Mouse (Mus musculus) forebrain, embryonic 16.5 days (tissue): ENCODE data around the gene Nppa. TPM values are rescaled to one million over a fixed set of nuclear protein-coding genes. Genes with fewer than 3 reads are reported as not detected.

Source experiments
- ATAC-seq: fragments of 200-750 bp; cut with Nextera tagmentation; 2 replicates; pipeline ENCODE4 v1.8.0; 2017; ENCODE audit warnings: mild to moderate bottlenecking, moderate library complexity
- H3K27ac ChIP-seq: fragments of 300-500 bp; sonication (generic); 2 replicates; pipeline ENCODE4 v1.5.1; 2014; ENCODE audit warnings: low read length, control low read depth
- H3K27me3 ChIP-seq: fragments of 300-500 bp; sonication (generic); replicated peaks from 2 replicates; pipeline ENCODE4 v1.6.1; 2014; ENCODE audit warnings: low read length; ENCODE audit not compliant: control insufficient read depth, insufficient read depth
- H3K36me3 ChIP-seq: fragments of 300-500 bp; sonication (generic); 2 replicates; pipeline ENCODE4 v1.6.1; 2014; ENCODE audit not compliant: control insufficient read depth, insufficient read depth
- H3K4me1 ChIP-seq: fragments of 300-500 bp; sonication (generic); replicated peaks from 2 replicates; pipeline ENCODE4 v1.6.1; 2014; ENCODE audit warnings: low read length; ENCODE audit not compliant: control insufficient read depth, insufficient read depth
- H3K4me2 ChIP-seq: fragments of 300-500 bp; sonication (generic); 2 replicates; pipeline ENCODE4 v1.6.1; 2014; ENCODE audit warnings: mild to moderate bottlenecking, low read length, control low read depth
- H3K4me3 ChIP-seq: fragments of 300-500 bp; sonication (generic); replicated peaks from 2 replicates; pipeline ENCODE4 v1.5.1; 2014; ENCODE audit warnings: mild to moderate bottlenecking, low read length, control low read depth
- H3K9ac ChIP-seq: fragments of 300-500 bp; sonication (generic); replicated peaks from 2 replicates; pipeline ENCODE4 v1.6.1; 2014; ENCODE audit warnings: low read depth, low read length, control low read depth
- H3K9me3 ChIP-seq: fragments of 300-500 bp; sonication (generic); 2 replicates; pipeline ENCODE4 v1.6.1; 2016; ENCODE audit warnings: low read length; ENCODE audit not compliant: control insufficient read depth
- WGBS: fragments of 180-500 bp; shearing (Covaris S2); extraction: QIAGEN DNeasy Blood & Tissue Kit; methylation state at CpG from one replicate; pipeline ENCODE4 v1.1.7; 2014; 5-methylcytosine and 5-hydroxymethylcytosine counted together
- polyA plus RNA-seq: library from polyadenylated mRNA; unstranded; fragments of >200 nt; fragmentation: Nextera tagmentation; extraction: Ambion mirVana; gene quantifications from 2 replicates; pipeline ENCODE4 v1.2.1, GENCODE M21; 2015

The Nppa gene
- polyA plus RNA-seq, 1 experiment from 2014 or later, result not detected

- ATAC-seq, result no peak
- peaks cover 7% of the 10 kb centered on the region for H3K4me1 ChIP-seq
- no peak overlapping the region for H3K27ac ChIP-seq
- H3K27me3 ChIP-seq, result no peaks in the 10 kb centered on the region
- no peak overlapping the region for H3K9ac ChIP-seq
- whole genome bisulfite sequencing, result 94% methylated on average over 7 of the region's 7 CpGs
- no peaks in the 10 kb centered on the region for H3K9me3 ChIP-seq
- no peak overlapping the region for H3K4me3 ChIP-seq
- H3K4me2 ChIP-seq, result no peak overlapping the region
- peaks cover 41% of the 10 kb centered on the region for H3K36me3 ChIP-seq
Measured at GRCm38 (mm10) chr4:148004361-148004760, 3.8 kb downstream of the Nppa start.

- Histone ChIP-seq H3K9ac (no peak overlapping the region), H3K9me3 (no peaks in the 10 kb centered on the region), H3K27ac (no peak overlapping the region), H3K36me3 (peaks cover 77% of the 10 kb centered on the region), H3K27me3 (no peaks in the 10 kb centered on the region), H3K4me3 (no peak overlapping the region), H3K4me1 (no peaks in the 10 kb centered on the region), H3K4me2 (no peak overlapping the region)
- WGBS, result 71% methylated on average over 4 of the region's 4 CpGs
- peak; percentile 34; the same call in 1 of the 2 replicates for ATAC-seq
Measured at GRCm38 (mm10) chr4:148008412-148008811, 7.9 kb downstream of the Nppa start.

GRCm38 (mm10) chr4:148009641-148010040 is 9.1 kb downstream of the Nppa start:
- Histone ChIP-seq H3K4me2 (no peak overlapping the region), H3K9ac (no peak overlapping the region), H3K27ac (no peak overlapping the region), H3K9me3 (no peaks in the 10 kb centered on the region), H3K4me3 (no peak overlapping the region), H3K36me3 (peaks cover 84% of the 10 kb centered on the region), H3K27me3 (no peaks in the 10 kb centered on the region), H3K4me1 (no peaks in the 10 kb centered on the region)
- ATAC-seq, result no peak
- 90% methylated on average over 2 of the region's 2 CpGs for WGBS

- H3K4me2 ChIP-seq, result no peak overlapping the region
- no peaks in the 10 kb centered on the region for H3K4me1 ChIP-seq
- H3K9me3 ChIP-seq, result no peaks in the 10 kb centered on the region
- H3K27me3 ChIP-seq, result no peaks in the 10 kb centered on the region
- H3K4me3 ChIP-seq, result no peak overlapping the region
- WGBS, result 81% methylated on average over 3 of the region's 3 CpGs
- no peak overlapping the region for H3K27ac ChIP-seq
- ATAC-seq, result no peak
- no peak overlapping the region for H3K9ac ChIP-seq
- peaks cover 90% of the 10 kb centered on the region for H3K36me3 ChIP-seq
Measured at GRCm38 (mm10) chr4:148011332-148011731, 10.8 kb downstream of the Nppa start.

GRCm38 (mm10) chr4:148012216-148012615 is 11.7 kb downstream of the Nppa start:
- Histone ChIP-seq H3K27me3 (no peaks in the 10 kb centered on the region), H3K4me3 (no peak overlapping the region), H3K4me1 (no peaks in the 10 kb centered on the region), H3K9ac (no peak overlapping the region), H3K4me2 (no peak overlapping the region), H3K9me3 (no peaks in the 10 kb centered on the region), H3K36me3 (peaks cover 90% of the 10 kb centered on the region), H3K27ac (no peak overlapping the region)
- 92% methylated on average over 4 of the region's 4 CpGs for WGBS
- ATAC-seq, result no peak

GRCm38 (mm10) chr4:148015418-148015817 is 14.9 kb downstream of the Nppa start:
- no peak overlapping the region for H3K9ac ChIP-seq
- no peak overlapping the region for H3K4me2 ChIP-seq
- 85% methylated on average over 10 of the region's 10 CpGs for WGBS
- H3K27me3 ChIP-seq, result no peaks in the 10 kb centered on the region
- H3K36me3 ChIP-seq, result peaks cover 75% of the 10 kb centered on the region
- no peak overlapping the region for H3K4me3 ChIP-seq
- no peak for ATAC-seq
- no peaks in the 10 kb centered on the region for H3K9me3 ChIP-seq
- H3K4me1 ChIP-seq, result peaks cover 3% of the 10 kb centered on the region
- no peak overlapping the region for H3K27ac ChIP-seq

GRCm38 (mm10) chr4:148016981-148017380 is 16.5 kb downstream of the Nppa start:
- no peak overlapping the region for H3K27ac ChIP-seq
- peaks cover 3% of the 10 kb centered on the region for H3K4me1 ChIP-seq
- ATAC-seq, result no peak
- 81% methylated on average over 3 of the region's 3 CpGs for WGBS
- H3K36me3 ChIP-seq, result peaks cover 74% of the 10 kb centered on the region
- H3K4me2 ChIP-seq, result no peak overlapping the region
- H3K4me3 ChIP-seq, result no peak overlapping the region
- H3K9ac ChIP-seq, result no peak overlapping the region
- H3K9me3 ChIP-seq, result no peaks in the 10 kb centered on the region
- H3K27me3 ChIP-seq, result no peaks in the 10 kb centered on the region

GRCm38 (mm10) chr4:148018410-148018809 is 17.9 kb downstream of the Nppa start:
- no peak overlapping the region for H3K9ac ChIP-seq
- H3K4me3 ChIP-seq, result no peak overlapping the region
- peak; percentile 43; the same call in 1 of the 2 replicates for ATAC-seq
- H3K27me3 ChIP-seq, result no peaks in the 10 kb centered on the region
- H3K36me3 ChIP-seq, result peaks cover 71% of the 10 kb centered on the region
- no peak overlapping the region for H3K27ac ChIP-seq
- no peaks in the 10 kb centered on the region for H3K9me3 ChIP-seq
- no peak overlapping the region for H3K4me2 ChIP-seq
- 40% methylated on average over 2 of the region's 2 CpGs for WGBS
- peaks cover 3% of the 10 kb centered on the region for H3K4me1 ChIP-seq

GRCm38 (mm10) chr4:148024003-148024402 is 23.5 kb downstream of the Nppa start:
- H3K4me3 ChIP-seq, result no peak overlapping the region
- WGBS, result 93% methylated on average over 3 of the region's 3 CpGs

GRCm38 (mm10) chr4:148029297-148029696 is 28.8 kb downstream of the Nppa start:
- no peak for ATAC-seq
- no peak overlapping the region for H3K4me2 ChIP-seq
- no peak overlapping the region for H3K4me3 ChIP-seq
- H3K27me3 ChIP-seq, result no peaks in the 10 kb centered on the region
- H3K27ac ChIP-seq, result no peak overlapping the region
- H3K9me3 ChIP-seq, result no peaks in the 10 kb centered on the region
- H3K36me3 ChIP-seq, result peaks cover 21% of the 10 kb centered on the region
- no peak overlapping the region for H3K9ac ChIP-seq
- 96% methylated on average over 7 of the region's 7 CpGs for WGBS
- H3K4me1 ChIP-seq, result no peaks in the 10 kb centered on the region

More at GRCm38 (mm10) chr4:148024003-148024402, 23.5 kb downstream of the Nppa start:
- H3K36me3 ChIP-seq, result peaks cover 48% of the 10 kb centered on the region
- H3K27me3 ChIP-seq, result no peaks in the 10 kb centered on the region
- no peak overlapping the region for H3K9ac ChIP-seq
- no peak for ATAC-seq
- H3K9me3 ChIP-seq, result no peaks in the 10 kb centered on the region
- no peak overlapping the region for H3K27ac ChIP-seq
- peaks cover under 1% of the 10 kb centered on the region; the same call in 1 of the 2 replicates for H3K4me1 ChIP-seq
- H3K4me2 ChIP-seq, result no peak overlapping the region
